Mouse (Mus musculus) WW6 (cell line): ENCODE measurements around the gene Ccno.
"Not testable (repeated sequence)": the region's sequence is repeated elsewhere in the genome, so short reads cannot be mapped to it uniquely, and the experiment has no call there.

ENCODE experiments used
- DNase-seq: peaks from one replicate; pipeline ENCODE4 v3.0.0-alpha.2; 2013; ENCODE audit warnings: low read depth, low spot score

Ccno gene

GRCm38 (mm10) chr13:113000576-113001318 is 13.1 kb downstream of the Ccno start:
- DNase-seq: no peak

- no peak for DNase-seq
Observed at GRCm38 (mm10) chr13:113012683-113013082, 25.1 kb downstream of the Ccno start.

- not testable (repeated sequence) for DNase-seq
Observed at GRCm38 (mm10) chr13:113013174-113013953, 25.8 kb downstream of the Ccno start.

- DNase-seq: no peak
Observed at GRCm38 (mm10) chr13:113021521-113021920, 33.9 kb downstream of the Ccno start.

- DNase-seq: no peak
Observed at GRCm38 (mm10) chr13:113022467-113022866, 34.9 kb downstream of the Ccno start.

GRCm38 (mm10) chr13:113023274-113024143 is 35.9 kb downstream of the Ccno start:
- no peak for DNase-seq

- DNase-seq: no peak
Observed at GRCm38 (mm10) chr13:113031351-113031750, 43.7 kb downstream of the Ccno start.

GRCm38 (mm10) chr13:113031792-113032571 is 44.4 kb downstream of the Ccno start:
- DNase-seq: no peak

- no peak for DNase-seq
Observed at GRCm38 (mm10) chr13:113032831-113033230, 45.2 kb downstream of the Ccno start.

GRCm38 (mm10) chr13:113034271-113034886 is 46.8 kb downstream of the Ccno start:
- no peak for DNase-seq

GRCm38 (mm10) chr13:113034950-113035421 is 47.4 kb downstream of the Ccno start, which contains the start of gene Cdc20b:
Cdc20b (plus strand) TSS chr13:113035111.
- DNase-seq: no peak

GRCm38 (mm10) chr13:113035852-113036251 is 48.2 kb downstream of the Ccno start:
- peak; percentile 72 for DNase-seq
